Mouse (Mus musculus): ENCODE measurements around the gene Entpd1.

The Entpd1 gene

GRCm38 (mm10) chr19:40662727-40663126 is 50.6 kb downstream of the Entpd1 start:
- no peak for DNase-seq (ENCODE audit: low read depth, low spot score)

DNA sequence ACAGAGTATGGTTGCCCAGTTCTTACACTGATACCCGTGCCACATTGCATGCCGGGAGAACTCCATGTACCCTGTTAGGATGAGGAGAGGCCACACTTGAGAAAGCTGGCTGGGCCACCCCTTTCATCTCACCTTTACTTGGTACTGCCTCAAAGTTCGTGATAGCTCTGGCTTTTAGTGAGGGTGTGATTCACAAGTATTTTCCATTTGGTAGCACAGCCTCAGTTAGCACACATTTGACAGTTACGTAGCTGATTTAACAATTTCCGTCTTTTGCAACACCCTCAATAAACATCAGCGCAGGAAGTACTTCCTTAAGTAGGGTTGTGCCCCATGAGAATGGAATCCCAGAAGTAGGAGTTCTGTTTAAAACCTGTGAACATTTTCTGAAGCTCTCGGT is 53.6 kb downstream of the Entpd1 start:
- no peak for DNase-seq (ENCODE audit: low read depth, low spot score)

- no peak for DNase-seq (ENCODE audit: low read depth, low spot score)
Measured at GRCm38 (mm10) chr19:40667111-40667510, 54.9 kb downstream of the Entpd1 start.

DNA sequence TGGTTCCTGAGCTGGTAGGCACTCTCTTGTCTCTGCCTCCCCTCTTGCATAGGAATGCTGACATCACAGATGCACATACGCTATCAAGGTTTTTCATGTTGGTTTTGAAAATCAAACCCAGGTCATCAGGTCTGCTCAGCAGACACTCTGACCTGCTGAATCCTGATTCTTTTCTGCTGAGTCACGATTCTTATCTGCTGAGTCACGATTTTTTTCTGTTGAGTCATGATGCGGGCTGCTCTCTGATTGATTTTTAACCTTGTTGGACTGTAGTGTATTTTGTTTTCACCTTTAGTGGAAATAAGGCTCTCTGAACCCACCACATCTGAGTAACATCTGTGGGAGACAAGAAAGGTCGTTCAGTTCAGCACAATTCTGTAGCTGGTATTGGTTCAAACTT is 63.2 kb downstream of the Entpd1 start:
- no peak for DNase-seq (ENCODE audit: low read depth, low spot score)

DNA sequence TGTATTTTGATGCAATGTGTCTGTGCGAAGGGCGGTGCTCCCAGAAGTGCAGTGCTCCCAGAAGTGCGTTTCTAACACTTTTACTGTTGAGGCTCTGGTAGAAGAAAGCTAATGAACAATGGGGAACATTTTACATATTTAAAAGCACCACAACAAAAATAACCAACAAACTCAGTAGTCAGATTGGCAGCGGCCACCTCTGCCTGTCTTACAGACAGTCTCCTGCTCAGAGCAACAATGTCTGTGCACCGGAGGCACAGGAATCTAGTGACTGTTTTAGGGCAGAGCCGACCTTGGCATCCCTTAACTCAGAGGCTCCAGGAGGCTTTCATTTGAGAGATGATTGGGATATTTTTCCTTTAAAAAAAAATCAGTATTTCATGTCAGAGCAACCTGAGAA is 65.9 kb downstream of the Entpd1 start:
- no peak for DNase-seq (ENCODE audit: low read depth, low spot score)

DNA sequence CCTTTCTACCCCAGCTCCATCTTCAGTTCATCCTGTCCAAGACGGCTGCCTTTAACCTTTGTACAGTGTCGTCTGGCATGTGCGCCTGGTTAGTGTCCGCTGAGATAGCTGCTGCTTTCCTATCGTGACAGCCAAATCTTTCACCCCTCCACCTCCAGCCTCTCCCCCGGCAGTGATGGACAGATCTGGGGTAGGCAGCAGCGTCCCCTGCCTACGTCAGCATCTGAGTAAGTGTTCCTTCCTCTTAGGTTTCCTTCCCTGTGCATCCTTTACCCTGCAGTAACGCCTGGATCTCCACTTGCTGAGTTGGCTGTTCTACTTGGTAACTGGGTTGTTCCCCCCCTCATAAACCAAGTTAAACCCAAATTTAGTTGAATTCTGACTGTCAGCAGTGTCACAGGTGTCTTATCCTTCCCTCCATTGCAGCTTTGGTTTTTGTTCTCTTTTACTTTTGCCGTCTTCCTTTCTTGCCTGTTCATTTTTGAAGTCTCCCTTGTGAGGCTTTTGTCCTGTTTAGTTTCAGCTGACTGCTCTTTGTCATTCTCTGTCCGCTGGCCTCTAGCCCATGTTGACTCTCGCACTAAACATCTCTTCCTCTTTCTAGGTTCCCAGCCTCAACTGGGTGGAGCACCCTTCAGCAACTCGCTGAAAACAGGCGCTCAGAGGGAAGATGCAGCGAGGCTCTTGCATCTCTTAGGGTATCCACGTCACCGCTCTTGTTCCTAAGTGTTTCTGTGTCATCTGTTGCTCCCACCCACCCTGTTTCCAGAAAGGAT is 66.6 kb downstream of the Entpd1 start:
- no peak for DNase-seq (ENCODE audit: low read depth, low spot score)

DNA sequence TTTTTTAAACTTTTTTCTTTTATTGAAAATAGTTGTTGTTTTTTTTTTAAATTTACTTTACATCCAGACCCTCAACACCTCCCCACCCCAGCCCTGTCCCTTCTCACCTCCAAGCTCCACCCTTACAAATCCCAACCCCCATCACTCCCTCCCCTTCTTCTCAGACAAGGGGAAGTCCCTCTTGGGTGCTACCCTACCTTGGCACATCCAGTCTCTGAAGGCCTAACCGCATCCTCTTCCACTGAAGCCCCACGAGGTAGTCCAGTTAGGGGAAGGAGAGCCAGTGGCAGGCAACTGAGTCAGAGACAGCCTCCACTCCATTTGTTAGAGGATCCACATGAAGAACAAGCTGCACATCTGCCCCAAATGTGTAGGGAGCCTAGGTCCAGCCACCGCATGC is 67.5 kb downstream of the Entpd1 start:
- DNase-seq (ENCODE audit: low read depth, low spot score), result no peak

DNA sequence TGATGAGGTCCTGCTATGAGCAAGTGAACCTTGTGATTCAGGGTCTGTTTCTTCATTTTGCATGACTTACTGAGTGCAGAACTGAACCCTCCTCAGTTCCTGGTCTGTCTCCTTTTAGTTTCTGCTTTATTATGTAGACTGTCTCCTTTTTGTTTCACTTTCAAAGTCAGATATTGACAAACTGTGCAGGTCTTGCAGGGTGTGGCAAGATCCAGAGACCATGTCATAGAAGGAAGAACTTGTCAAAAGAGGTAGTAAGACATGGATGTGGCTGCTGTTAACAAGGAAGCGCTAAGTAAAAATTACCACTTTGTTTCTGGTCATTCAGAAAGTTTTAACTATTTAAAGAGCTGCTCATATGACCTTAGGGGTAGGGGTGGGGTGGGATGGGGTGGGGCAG is 72.0 kb downstream of the Entpd1 start:
- DNase-seq (ENCODE audit: low read depth, low spot score), result no peak

GRCm38 (mm10) chr19:40684566-40684965 is 72.4 kb downstream of the Entpd1 start:
- no peak for DNase-seq (ENCODE audit: low read depth, low spot score)

- DNase-seq (ENCODE audit: low read depth, low spot score), result no peak
Measured at GRCm38 (mm10) chr19:40687291-40687927, 75.2 kb downstream of the Entpd1 start.

DNA sequence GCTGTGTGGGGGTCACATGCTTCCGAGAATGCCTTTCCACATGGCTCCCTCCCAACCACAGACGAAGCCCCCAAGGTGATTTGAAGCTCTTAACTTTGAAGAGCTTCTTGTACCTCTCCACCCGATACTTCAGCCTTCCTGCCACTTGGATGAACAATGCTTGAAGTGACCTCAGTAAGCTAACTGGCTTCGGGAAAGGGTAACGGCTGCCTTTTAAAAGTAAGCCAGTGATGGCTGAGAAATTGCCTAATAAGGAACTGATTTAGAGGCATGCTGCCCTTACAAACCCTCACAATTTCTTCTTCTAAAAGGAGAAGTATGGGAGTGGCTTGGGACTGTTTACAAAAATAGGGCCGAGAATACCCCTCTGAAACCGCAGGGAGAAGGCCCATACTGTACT is 81.0 kb downstream of the Entpd1 start:
- DNase-seq (ENCODE audit: low read depth, low spot score), result no peak

DNA sequence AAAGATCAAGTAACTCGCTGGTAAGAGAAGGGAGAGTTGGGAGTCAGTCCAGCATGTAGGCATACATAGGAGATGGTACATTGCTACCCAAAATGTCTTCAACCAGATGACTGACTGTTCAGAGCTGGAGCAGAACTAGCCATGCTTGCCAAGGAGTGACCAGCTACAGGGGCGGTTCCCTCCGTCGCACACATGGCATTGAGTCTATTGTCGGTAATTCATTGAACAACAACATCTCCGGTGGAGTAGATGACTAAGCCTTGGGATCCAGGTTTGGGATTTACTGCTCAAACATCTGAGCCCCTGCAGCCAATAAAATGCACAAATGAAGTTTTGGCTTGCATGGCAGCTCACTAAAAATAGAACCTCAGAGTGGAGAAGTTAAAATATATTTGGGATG is 84.0 kb downstream of the Entpd1 start:
- no peak for DNase-seq (ENCODE audit: low read depth, low spot score)

DNA sequence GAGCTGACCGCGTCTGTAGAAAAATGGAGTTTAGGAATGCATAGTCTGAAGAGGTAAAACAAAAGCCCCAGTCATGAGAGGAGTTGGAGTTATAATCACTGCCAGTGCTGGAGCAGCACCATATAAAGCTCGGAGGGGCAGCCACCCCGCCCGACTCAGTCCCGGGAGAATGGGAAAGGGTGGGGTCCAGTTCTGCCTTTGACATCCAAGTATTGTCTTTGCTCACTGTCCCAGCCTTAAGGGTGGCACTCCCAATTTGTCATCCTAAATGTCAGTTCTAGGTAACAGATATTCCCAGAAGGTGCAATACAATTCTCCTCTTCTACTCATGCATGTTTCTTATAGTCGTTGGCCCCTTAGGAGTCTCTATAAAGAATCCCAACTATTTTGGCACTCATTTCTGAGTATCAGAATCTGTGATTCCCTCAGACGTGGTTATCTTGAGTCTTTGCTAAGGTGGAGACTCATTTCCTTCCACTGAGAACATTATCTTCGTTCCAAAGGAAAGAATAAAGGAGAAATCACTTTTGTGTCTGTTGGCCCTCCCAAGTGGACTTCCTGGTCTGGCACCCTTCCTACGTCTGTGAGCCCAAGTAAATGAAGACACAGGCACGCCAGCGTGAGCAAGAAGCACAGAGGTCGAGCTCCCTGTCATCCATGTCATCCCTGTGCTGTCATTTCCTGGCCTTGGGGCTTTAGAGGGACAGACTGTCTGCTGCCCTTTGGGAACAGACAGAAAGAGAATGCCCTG is 86.1 kb downstream of the Entpd1 start:
- DNase-seq (ENCODE audit: low read depth, low spot score), result no peak

DNA sequence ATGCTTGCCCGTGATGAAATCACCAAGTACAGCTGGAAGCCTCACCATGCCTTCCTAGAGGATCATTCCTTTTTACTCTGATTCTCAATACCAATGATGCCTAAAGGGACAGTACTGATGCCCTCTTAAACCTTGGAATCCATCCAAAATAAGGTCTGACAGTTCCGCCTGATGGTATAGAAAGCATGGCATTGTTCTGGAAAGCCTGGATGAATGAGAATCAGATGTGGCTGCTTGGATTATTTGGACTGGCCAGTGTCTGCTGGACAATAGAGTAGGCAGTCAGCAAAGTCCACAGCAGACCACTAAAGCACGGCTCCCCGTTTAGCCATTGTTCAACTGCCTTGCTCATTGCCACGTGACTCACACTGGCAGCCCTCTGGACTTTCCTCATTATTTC is 87.7 kb downstream of the Entpd1 start:
- DNase-seq (ENCODE audit: low read depth, low spot score), result no peak

- DNase-seq (ENCODE audit: low read depth, low spot score), result peak; percentile 82
Measured at GRCm38 (mm10) chr19:40702406-40702805, 90.2 kb downstream of the Entpd1 start.

DNA sequence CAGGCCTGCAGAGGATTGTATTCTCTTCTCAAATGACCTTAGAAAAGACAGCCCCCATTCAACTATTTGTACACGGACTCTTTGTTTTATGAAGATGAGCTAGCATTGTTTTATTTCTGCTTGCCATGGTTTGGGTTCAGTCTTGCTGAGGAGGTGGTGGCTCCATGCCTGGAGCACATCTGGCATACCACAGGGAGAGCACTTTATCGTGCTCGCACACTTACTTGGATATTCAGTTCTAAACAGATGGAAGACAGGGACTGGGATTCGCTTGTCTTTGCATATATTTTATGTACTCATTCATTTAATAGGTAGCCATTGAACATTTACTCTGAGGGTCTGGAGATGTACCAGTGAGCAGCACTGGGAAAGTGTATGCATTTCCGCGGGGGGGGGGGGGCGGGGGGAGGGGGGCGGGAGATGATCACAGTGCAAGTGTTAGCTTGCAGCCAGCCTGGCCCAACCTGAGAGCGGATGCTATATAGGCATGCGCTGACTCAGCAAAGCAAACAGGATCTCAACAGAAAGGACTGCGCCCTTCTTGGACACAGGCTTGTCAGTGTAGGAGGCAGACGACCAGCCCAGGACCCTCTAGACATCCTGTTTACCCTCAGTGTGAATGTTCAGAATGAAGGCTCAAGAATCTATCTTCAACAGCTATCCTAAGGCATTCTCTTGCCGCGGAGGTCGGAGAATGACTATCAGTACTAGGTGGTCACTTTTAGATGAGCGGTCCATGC is 100.9 kb downstream of the Entpd1 start:
- no peak for DNase-seq (ENCODE audit: low read depth, low spot score)

DNA sequence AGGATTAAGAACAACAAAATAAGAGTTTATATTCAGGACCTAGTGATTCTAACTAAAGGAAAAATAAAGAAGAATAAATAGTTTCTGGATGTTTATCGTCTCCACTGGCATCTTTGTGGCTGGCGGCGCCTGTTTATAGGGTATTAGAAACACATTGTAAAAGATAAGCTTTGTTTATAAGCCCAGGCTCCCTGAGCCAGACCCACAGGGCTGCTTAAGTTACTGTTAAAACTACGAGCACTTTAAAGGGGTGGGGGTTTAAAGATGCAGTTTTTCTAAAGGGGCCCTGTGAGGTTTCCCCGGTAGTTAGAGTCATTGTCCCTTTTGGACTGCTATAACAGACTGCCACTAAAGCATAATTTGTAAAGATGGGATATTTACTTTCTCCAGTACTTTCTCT is 102.5 kb downstream of the Entpd1 start:
- no peak for DNase-seq (ENCODE audit: low read depth, low spot score)

DNA sequence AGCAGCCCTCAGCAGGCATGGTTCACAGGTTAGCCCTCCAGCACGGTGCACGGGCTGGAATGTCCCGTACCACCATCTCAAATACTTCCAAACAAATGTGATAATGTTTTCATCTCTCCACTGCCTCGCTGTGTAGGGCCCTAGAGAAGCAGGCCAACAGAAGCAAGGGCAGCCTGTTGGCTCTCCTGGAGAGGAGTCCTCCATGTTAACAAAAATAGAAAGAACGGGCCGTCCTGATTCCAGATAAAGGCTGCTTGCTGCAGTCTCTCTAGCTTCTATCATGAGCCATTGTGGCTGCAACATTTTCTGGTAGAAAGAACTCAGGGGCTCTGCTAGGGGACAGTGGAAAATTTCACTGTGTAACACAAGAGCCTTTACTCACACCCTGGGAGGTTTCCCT is 104.8 kb downstream of the Entpd1 start:
- no peak for DNase-seq (ENCODE audit: low read depth, low spot score)

DNA sequence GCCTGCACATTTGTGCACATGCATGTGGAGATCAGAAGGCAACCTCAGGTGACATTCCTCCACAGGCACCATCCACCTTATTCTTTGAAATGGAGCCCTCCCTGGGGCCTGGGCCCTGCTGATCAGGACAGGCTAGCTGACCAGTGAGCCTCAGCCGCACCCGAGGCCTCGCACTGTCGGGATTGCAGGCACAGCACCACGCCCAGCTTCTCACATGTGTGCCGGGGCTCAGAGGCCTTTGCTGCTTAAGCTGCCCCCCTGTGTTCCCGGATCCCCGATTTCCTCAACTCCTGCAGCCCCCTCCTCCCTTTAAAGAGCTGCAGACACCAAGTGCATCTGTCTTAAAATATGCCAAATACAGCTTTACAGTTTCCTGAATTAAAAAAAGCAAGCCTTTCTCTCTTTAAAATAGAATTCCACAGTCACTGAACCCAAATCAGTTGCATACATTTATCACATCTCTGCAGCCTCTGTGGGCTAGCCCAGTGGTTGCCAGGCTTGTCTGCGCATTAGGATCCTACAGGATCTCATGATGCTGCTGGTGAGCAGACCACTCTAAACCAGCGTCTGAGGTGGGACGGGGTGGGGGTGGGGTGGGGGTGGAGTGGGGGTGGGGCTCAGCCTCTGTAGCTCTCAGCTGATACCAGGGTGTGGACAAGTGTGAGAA is 107.4 kb downstream of the Entpd1 start:
- no peak for DNase-seq (ENCODE audit: low read depth, low spot score)

GRCm38 (mm10) chr19:40720381-40720780 is 108.2 kb downstream of the Entpd1 start:
- DNase-seq (ENCODE audit: low read depth, low spot score), result no peak
